Mouse (Mus musculus) right cerebral cortex, adult 18-20 months (tissue): Measurements from ENCODE around the gene Zbtb22.

Source experiments
- DNase-seq: peaks from one replicate; pipeline ENCODE4 v3.0.0; 2022; ENCODE audit warnings: mixed read lengths

The Zbtb22 gene

DNA sequence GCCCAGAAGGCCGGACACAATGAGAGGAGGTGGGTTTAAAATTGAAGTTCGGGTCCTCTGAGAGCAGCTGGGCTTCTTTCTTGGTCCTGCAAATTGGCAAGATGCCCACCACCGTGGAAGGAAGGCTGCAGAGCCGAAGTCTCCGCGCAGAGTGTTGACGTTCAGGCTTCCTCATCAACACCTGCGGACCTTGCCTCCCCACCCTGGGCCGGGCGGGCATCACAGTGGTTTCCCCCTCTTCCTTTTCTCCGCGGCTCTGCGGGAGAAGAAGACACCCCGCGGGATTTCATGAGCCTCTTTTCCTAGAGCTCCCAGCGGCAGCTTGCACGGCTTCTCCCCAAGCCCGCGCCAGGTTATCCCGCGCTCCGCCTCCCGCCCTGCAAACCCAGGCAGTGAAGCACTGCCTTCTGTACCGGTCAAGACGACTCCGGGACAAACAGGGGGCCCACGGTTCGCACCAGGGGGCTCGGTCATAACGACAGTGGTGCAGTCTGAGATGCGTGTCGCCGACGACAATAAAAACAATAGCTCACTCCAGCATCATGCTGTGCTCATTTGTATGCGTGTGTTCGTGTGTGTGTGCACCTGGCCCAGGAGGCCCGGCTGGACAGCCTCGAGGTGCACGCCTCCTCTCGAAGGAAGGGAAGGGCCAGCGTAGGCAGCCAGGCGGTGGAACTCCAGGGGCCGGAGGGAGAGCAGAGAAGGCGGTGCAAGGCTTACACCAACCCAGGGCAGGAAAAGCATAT lies 7.2 kb upstream of the Zbtb22 start:
- DNase-seq, result no peak

DNA sequence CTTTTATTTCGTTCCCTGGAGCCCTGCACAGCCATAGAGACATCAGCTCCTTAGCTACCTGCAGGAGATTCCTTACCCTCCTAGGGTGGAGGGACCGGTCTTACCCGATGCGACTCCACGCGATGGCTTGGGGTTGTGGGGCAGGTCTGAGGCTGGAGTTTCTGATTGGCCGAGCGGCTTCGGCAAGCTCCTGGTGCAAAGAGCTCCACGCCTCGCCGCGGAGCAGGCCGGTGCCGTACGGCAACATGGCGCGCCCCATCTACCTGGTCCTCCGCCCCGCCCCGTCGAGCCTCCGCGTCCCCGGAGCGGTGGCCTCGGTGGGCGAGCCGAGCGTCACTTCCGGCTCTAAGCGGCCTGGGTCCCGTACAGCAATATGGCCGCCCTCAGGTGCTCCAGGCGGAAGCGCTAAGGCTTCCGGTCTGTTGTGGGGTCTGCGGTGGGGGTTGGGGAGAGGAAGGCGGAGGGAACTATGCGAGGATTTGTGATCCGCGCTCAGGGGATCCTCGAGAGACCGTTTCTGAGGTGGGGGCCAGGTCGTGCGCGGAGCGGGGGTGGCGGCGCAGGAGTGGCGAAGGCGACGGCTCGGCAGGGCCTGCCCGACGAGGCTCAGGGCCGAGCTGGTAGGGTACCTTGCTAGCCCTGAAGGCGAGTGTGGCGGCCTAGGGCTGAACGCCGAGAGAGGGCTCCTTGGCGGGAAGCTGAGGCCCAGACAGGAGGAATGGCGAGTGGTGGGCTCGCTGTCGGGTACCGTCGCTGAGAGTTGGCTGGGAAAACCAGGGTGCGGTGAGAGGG lies 6.4 kb upstream of the Zbtb22 start, which contains the start of gene Daxx:
Gene Daxx (plus strand): TSS at position 338 of the 792 bp plus-strand sequence.
- DNase-seq, result peak; percentile 99

DNA sequence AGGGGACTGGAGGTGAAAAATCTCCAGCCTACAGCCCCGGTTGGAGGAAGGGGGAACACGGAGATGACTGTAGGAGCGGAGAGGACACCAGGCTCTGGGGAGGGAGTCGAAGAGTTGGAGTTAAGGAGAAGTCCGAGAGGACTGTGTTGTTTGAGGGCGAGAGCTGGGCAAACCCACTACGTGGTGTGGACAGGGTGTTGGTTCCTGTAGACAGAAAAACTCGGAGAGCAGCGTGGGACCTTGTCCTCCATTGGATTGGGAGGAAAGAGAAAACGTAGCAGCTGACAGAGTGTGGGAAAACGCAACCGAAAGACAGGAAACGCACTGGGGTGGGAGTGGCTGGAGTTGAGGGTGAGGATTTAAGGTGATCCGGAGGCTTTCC lies 5.8 kb upstream of the Zbtb22 start:
- no peak for DNase-seq

DNA sequence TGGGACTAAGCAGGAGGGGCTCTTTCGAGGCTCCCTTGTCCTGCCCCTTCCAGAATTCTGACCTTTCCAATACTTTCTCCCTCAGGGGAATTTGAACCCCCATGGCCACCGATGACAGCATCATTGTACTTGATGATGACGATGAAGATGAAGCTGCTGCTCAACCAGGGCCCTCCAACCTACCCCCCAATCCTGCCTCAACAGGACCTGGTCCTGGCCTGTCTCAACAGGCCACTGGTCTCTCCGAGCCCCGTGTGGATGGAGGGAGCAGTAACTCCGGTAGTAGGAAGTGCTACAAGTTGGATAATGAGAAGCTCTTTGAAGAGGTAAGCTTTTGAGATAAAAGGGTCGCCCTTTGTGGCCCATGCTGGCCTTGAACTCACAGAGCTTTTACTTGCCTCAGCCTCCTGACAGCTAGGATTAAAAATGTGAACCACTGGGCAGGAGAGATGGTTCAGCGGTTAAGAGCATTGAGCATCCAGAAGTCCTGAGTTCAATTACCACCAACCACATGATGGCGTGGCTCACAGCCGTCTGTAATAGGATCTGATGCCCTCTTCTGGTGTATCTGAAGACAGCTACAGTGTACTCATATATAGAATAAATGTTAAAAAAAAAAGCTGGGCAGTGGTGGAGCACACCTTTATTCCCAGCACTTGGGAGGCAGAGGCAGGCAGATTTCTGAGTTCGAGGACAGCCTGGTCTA lies 5.2 kb upstream of the Zbtb22 start:
- no peak for DNase-seq

DNA sequence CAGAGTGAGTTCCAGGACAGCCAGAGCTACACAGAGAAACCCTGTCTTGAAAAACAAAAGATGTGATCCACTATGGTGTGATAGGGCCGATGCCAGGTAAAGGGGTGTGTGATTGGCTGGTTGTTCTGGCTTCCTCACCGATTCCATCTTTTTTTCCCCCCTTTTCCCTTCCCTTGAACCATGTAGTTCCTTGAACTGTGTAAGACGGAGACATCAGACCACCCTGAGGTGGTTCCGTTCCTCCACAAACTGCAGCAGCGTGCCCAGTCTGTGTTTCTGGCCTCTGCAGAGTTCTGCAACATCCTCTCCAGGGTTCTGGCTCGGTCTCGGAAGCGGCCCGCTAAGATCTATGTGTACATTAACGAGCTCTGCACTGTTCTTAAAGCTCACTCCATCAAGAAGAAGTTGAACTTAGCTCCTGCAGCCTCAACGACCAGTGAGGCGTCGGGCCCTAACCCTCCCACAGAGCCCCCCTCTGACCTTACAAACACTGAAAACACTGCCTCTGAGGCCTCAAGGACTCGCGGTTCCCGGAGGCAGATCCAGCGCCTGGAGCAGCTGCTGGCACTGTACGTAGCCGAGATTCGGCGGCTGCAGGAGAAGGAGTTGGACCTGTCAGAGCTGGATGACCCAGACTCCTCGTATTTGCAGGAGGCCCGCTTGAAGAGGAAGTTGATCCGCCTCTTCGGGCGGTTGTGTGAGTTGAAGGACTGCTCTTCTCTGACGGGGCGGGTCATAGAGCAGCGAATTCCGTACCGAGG lies 4.5 kb upstream of the Zbtb22 start:
- DNase-seq, result no peak

GRCm38 (mm10) chr17:33911813-33912414 lies 3.8 kb upstream of the Zbtb22 start:
- DNase-seq, result no peak

DNA sequence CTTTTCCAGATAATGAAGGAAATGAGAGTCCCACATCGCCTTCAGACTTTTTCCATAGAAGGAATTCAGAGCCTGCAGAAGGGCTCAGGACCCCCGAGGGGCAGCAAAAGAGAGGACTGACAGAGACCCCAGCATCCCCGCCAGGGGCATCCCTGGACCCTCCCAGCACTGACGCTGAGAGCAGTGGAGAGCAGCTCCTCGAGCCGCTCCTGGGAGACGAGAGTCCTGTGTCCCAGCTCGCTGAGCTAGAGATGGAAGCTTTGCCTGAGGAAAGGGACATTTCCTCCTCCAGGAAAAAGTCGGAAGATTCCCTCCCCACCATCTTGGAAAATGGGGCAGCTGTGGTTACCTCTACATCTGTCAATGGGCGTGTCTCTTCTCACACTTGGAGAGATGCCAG lies 2.4 kb upstream of the Zbtb22 start:
- no peak for DNase-seq

DNA sequence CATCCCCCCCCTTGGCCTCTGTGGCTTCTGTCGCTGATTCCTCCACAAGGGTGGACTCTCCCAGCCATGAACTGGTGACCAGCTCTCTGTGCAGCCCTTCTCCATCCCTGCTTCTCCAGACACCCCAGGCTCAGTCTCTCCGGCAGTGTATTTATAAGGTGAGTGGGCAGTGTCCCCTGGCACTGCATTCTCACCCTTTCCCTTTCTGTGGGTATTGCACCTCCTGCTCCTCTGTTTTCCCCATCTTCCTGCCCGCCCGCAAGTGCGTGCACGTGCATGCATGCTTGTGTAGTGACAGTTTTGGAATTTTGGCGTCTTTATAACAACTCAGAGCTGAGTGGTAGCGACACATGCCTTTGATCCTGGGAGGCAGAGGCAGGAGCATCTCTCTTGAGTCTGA lies 1.8 kb upstream of the Zbtb22 start:
- no peak for DNase-seq

DNA sequence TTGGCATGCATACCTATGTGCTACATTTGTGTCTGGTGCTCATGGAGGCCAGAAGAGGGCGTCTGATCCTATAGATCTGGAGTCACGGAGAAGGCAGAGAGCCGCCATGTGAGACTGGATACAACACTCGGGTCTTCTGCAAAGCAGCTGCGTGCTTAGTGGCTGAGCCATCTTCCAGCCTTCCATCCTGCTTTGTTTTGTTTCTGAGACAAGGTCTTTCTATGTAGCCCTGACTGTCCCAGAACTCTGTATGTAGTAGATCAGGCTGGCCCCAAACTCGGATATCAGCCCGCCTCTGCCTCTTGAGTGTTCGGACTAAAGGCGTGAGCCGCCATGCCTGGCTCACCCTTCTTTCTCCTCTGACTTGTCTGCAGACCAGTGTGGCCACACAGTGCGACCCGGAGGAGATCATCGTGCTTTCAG lies 724 bp upstream of the Zbtb22 start:
- no peak for DNase-seq

- no peak for DNase-seq
Observed at GRCm38 (mm10) chr17:33916294-33916693, 590 bp downstream of the Zbtb22 start.

DNA sequence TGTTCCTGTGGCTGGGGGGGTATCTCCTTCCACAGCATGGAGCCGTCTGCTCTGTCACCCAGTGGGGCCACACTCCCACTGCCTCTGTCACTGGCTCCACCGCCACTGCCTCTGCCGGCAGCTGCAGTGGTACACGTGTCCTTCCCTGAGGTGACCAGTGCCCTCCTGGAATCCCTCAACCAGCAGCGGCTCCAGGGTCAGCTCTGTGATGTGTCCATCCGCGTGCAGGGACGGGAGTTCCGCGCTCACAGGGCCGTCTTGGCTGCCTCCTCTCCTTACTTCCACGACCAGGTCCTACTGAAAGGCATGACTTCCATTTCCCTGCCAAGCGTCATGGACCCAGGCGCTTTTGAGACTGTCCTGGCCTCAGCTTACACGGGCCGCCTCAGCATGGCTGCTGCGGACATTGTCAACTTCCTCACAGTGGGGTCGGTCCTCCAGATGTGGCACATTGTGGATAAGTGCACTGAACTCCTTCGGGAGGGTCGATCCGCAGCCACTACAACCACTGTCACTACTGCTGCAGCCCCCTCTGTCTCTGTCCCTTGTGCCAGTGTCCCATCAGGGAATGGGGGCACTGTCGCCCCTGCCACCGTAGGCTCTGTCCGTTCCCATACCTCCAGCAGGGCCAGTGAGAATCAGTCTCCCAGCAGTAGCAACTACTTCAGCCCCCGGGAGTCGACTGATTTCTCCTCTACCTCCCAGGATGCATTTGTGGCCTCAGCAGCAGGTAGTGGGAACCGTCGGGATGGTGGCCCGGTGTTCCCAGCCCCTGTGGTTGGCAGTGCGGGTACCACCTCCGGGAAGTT lies 1.3 kb downstream of the Zbtb22 start:
- DNase-seq, result no peak

DNA sequence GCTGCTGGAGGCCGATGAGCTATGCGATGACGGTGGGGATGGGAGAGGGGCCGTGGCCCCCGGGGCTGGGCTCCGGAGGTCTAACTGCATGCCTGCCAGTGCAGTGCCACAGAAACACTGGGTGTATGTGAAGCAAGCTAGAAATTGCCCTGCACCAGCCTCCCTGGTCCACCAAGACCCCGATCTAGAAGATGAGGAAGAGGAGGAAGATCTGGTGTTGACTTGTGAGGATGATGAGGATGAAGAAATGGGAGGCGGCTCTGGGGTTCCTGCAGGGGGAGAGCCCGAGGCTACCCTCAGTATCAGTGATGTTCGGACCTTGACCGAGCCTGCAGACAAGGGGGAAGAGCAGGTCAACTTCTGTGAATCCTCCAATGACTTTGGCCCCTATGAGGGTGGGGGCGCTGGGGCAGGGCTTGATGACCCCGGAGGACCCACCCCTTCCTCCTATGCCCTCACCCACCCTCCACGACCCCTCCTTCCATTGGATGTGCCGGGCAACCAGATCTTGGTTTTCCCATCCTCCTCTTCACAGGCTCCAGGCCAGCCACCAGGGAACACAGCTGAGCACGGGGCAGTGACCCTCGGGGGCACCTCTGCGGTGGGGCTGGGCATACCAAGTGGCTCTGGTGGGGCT lies 2.1 kb downstream of the Zbtb22 start:
- DNase-seq, result no peak

GRCm38 (mm10) chr17:33918293-33919203 lies 2.8 kb downstream of the Zbtb22 start:
- DNase-seq, result no peak

GRCm38 (mm10) chr17:33919351-33920281 lies 3.9 kb downstream of the Zbtb22 start:
- DNase-seq, result peak; percentile 54

GRCm38 (mm10) chr17:33920282-33921097 lies 4.8 kb downstream of the Zbtb22 start:
- peak; percentile 82 for DNase-seq

DNA sequence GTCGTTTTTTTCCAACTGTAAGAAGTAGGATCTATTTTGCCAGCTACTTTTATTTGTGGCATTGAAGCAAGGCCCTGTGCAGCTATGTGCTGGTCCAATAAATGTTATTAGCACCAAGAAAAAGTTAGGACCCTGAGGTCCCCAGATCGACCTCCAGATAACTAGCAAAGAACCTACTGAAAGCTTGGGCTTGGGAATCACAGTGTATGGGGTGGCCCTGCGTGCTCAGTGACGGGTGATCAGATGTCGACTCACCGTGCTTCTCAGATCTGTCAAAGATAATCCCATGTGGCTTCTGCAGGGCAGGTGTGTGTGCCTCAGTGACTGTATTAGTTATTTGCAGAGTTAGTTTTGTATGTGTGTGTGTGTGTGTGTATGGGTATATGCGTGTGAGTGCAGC lies 5.7 kb downstream of the Zbtb22 start:
- DNase-seq, result no peak

GRCm38 (mm10) chr17:33924577-33925283 lies 9.0 kb downstream of the Zbtb22 start:
- no peak for DNase-seq
